Mouse (Mus musculus): ENCODE measurements around the gene Kdm3a. TPM values are rescaled to one million over a fixed set of nuclear protein-coding genes. Genes with fewer than 3 reads are reported as not detected.

Kdm3a gene
- polyA plus RNA-seq, 1 experiment from 2014 or later = 26.4 TPM

GRCm38 (mm10) chr6:71568616-71569015, 64.2 kb downstream of the Kdm3a start:
- 46% methylated on average over 3 of the region's 3 CpGs for WGBS
- no peaks in the 10 kb centered on the region for H3K9me3 ChIP-seq (replicated peaks; ENCODE audit: low read length)
- no peak overlapping the region for H3K9ac ChIP-seq (ENCODE audit: low read depth, low read length)
- H3K4me1 ChIP-seq (replicated peaks; ENCODE audit: insufficient read depth, low read length) = 0 out of 2 replicates have a peak, but pooled peaks cover 4% of the 10 kb centered on the region
- DNase-seq (ENCODE audit: low spot score) (peak; percentile 14), ATAC-seq (replicated peaks; ENCODE audit: low FRiP score, low read depth) (no peak)
- TF ChIP-seq CTCF (IDR thresholded peaks at IDR 0.05; ENCODE audit: low read depth) = no peak
- no peak overlapping the region for H3K4me3 ChIP-seq (replicated peaks; ENCODE audit: low read depth, low read length)
- peaks cover 9% of the 10 kb centered on the region; the same call in 1 of the 2 replicates for H3K36me3 ChIP-seq (ENCODE audit: insufficient read depth, low read length)
- no peaks in the 10 kb centered on the region for H3K27me3 ChIP-seq (ENCODE audit: insufficient read depth, low read length)
- no peak overlapping the region for H3K27ac ChIP-seq
- H3K4me2 ChIP-seq (ENCODE audit: low read length) = no peak overlapping the region

GRCm38 (mm10) chr6:71556826-71557225, 76.0 kb downstream of the Kdm3a start:
- Histone ChIP-seq H3K9ac (ENCODE audit: low read depth, low read length) (no peak overlapping the region), H3K36me3 (ENCODE audit: insufficient read depth, low read length) (0 out of 2 replicates have a peak, but pooled peaks cover 4% of the 10 kb centered on the region), H3K27me3 (ENCODE audit: insufficient read depth, low read length) (no peaks in the 10 kb centered on the region), H3K4me1 (replicated peaks; ENCODE audit: insufficient read depth, low read length) (no peaks in the 10 kb centered on the region), H3K9me3 (replicated peaks; ENCODE audit: low read length) (no peaks in the 10 kb centered on the region), H3K27ac (no peak overlapping the region), H3K4me3 (replicated peaks; ENCODE audit: low read depth, low read length) (no peak overlapping the region), H3K4me2 (ENCODE audit: low read length) (no peak overlapping the region)
- ATAC-seq (replicated peaks; ENCODE audit: low FRiP score, low read depth) (no peak), DNase-seq (ENCODE audit: low spot score) (no peak)
- TF ChIP-seq CTCF (IDR thresholded peaks at IDR 0.05; ENCODE audit: low read depth) = no peak
- 95% methylated on average over 2 of the region's 2 CpGs for WGBS

GRCm38 (mm10) chr6:71555507-71555951, 77.3 kb downstream of the Kdm3a start:
- TF ChIP-seq CTCF (IDR thresholded peaks at IDR 0.05; ENCODE audit: low read depth) = no peak
- Histone ChIP-seq H3K9ac (ENCODE audit: low read depth, low read length) (no peak overlapping the region), H3K9me3 (replicated peaks; ENCODE audit: low read length) (no peaks in the 10 kb centered on the region), H3K4me3 (replicated peaks; ENCODE audit: low read depth, low read length) (no peak overlapping the region), H3K36me3 (ENCODE audit: insufficient read depth, low read length) (0 out of 2 replicates have a peak, but pooled peaks cover 4% of the 10 kb centered on the region), H3K4me1 (replicated peaks; ENCODE audit: insufficient read depth, low read length) (no peaks in the 10 kb centered on the region), H3K27ac (no peak overlapping the region), H3K4me2 (ENCODE audit: low read length) (no peak overlapping the region), H3K27me3 (ENCODE audit: insufficient read depth, low read length) (no peaks in the 10 kb centered on the region)
- WGBS = 87% methylated on average over 2 of the region's 2 CpGs
- ATAC-seq (replicated peaks; ENCODE audit: low FRiP score, low read depth) (no peak), DNase-seq (ENCODE audit: low spot score) (no peak)

GRCm38 (mm10) chr6:71543686-71544499, 88.9 kb downstream of the Kdm3a start, which contains the start of gene Chmp3:
Gene Chmp3 (plus strand): TSS chr6:71543797.
- no peaks in the 10 kb centered on the region for H3K27me3 ChIP-seq (ENCODE audit: insufficient read depth, low read length)
- H3K4me1 ChIP-seq (replicated peaks; ENCODE audit: insufficient read depth, low read length) = no peaks in the 10 kb centered on the region
- no peaks in the 10 kb centered on the region for H3K36me3 ChIP-seq (ENCODE audit: insufficient read depth, low read length)
- H3K4me2 ChIP-seq (ENCODE audit: low read length) = peak within 1 kb of the TSS; percentile 59
- ATAC-seq (replicated peaks; ENCODE audit: low FRiP score, low read depth) (peak; percentile 98), DNase-seq (ENCODE audit: low spot score) (peak; percentile 96)
- peak within 1 kb of the TSS; percentile 92 for H3K4me3 ChIP-seq (replicated peaks; ENCODE audit: low read depth, low read length)
- TF ChIP-seq CTCF (IDR thresholded peaks at IDR 0.05; ENCODE audit: low read depth) = no peak
- under 1% methylated on average over 59 of the region's 59 CpGs for WGBS
- no peaks in the 10 kb centered on the region for H3K9me3 ChIP-seq (replicated peaks; ENCODE audit: low read length)
- peak within 1 kb of the TSS; percentile 100 for H3K27ac ChIP-seq
- H3K9ac ChIP-seq (ENCODE audit: low read depth, low read length) = peak within 1 kb of the TSS; percentile 96

Other genes with a start within 250 kb of the Kdm3a start
- gene Rmnd5a, start 192.4 kb downstream of the Kdm3a start, polyA plus RNA-seq (2015; fragmentation: Nextera tagmentation; extraction: Ambion mirVana) = 14.7 and 15.4 TPM in 2 replicates
- gene Rnf103, start 139.1 kb downstream of the Kdm3a start, polyA plus RNA-seq (2015; fragmentation: Nextera tagmentation; extraction: Ambion mirVana) = 19.9 and 22.2 TPM in 2 replicates
- gene Chmp3, start 89.2 kb downstream of the Kdm3a start, polyA plus RNA-seq (2015; fragmentation: Nextera tagmentation; extraction: Ambion mirVana) = 81.4 and 83.1 TPM in 2 replicates
- 5.3 and 5.7 TPM in 2 replicates for gene Reep1, start 74.6 kb upstream of the Kdm3a start, polyA plus RNA-seq (2015; fragmentation: Nextera tagmentation; extraction: Ambion mirVana)
- gene Mrpl35, start 194.0 kb upstream of the Kdm3a start, polyA plus RNA-seq (2015; fragmentation: Nextera tagmentation; extraction: Ambion mirVana) = 85.6 and 86.4 TPM in 2 replicates
- gene Immt, start 198.3 kb upstream of the Kdm3a start, polyA plus RNA-seq (2015; fragmentation: Nextera tagmentation; extraction: Ambion mirVana) = 222 and 244 TPM in 2 replicates

All from kidney, postnatal 0 days (tissue).